Mouse (Mus musculus) effector memory CD4-positive, alpha-beta T cell, adult 5 months (primary cell): Measurements from ENCODE around the gene Lin37. TPM values are rescaled to one million over a fixed set of nuclear protein-coding genes. Genes with fewer than 3 reads are reported as not detected.

Experiments
- polyA plus RNA-seq: library from polyadenylated mRNA; unstranded; fragments of 100-300 nt; shearing (Covaris generic); gene quantifications from one replicate; pipeline ENCODE4 v1.2.1, GENCODE M21; 2017

Gene Lin37
- polyA plus RNA-seq, result 48.0 TPM

GRCm38 (mm10) chr7:30559443-30559954, at the start of gene Lin37:
TSS of gene Lin37 (minus strand) at chr7:30559838.

GRCm38 (mm10) chr7:30598786-30599185, 39.1 kb upstream of the Lin37 start, which contains the start of gene Zbtb32:
TSS of gene Zbtb32 (minus strand) at chr7:30598909.

GRCm38 (mm10) chr7:30588676-30589434, 29.2 kb upstream of the Lin37 start, which contains the start of gene Kmt2b:
TSS of gene Kmt2b (minus strand) at chr7:30588726.

GRCm38 (mm10) chr7:30564970-30565571, 5.4 kb upstream of the Lin37 start, which contains the start of gene Igflr1:
TSS of gene Igflr1 (plus strand) at chr7:30565427.

GRCm38 (mm10) chr7:30563117-30563905, 3.7 kb upstream of the Lin37 start, which contains the start of the genes U2af1l4, Gm49396 and Psenen:
TSS of gene U2af1l4 (plus strand) at chr7:30563301.
TSS of gene Gm49396 (plus strand) at chr7:30563344.
TSS of gene Psenen (minus strand) at chr7:30563627.

GRCm38 (mm10) chr7:30552102-30553020, 7.3 kb downstream of the Lin37 start, which contains the start of the genes Hspb6 and Proser3:
TSS of gene Hspb6 (plus strand) at chr7:30552178.
TSS of gene Proser3 (minus strand) at chr7:30552299.

GRCm38 (mm10) chr7:30534633-30535577, 24.7 kb downstream of the Lin37 start, which contains the start of gene Arhgap33:
TSS of gene Arhgap33 (minus strand) at chr7:30535060.

Other genes starting within 250 kb of the Lin37 start
- 5.9 TPM for gene Syne4, start 245.0 kb downstream of the Lin37 start, polyA plus RNA-seq
- gene E130208F15Rik, start 238.1 kb downstream of the Lin37 start, polyA plus RNA-seq, result not detected
- gene Sdhaf1, start 235.9 kb downstream of the Lin37 start, polyA plus RNA-seq, result 20.6 TPM
- gene Lrfn3, start 197.1 kb downstream of the Lin37 start, polyA plus RNA-seq, result not detected
- 2.8 TPM for gene Tyrobp, start 146.1 kb downstream of the Lin37 start, polyA plus RNA-seq
- gene Hcst, start 140.0 kb downstream of the Lin37 start, polyA plus RNA-seq, result 589 TPM
- 853 TPM for gene Nfkbid, start 138.1 kb downstream of the Lin37 start, polyA plus RNA-seq
- 34.3 TPM for gene Aplp1, start 114.3 kb downstream of the Lin37 start, polyA plus RNA-seq
- 0.25 TPM for gene Kirrel2, start 102.1 kb downstream of the Lin37 start, polyA plus RNA-seq
- gene Nphs1, start 101.5 kb downstream of the Lin37 start, polyA plus RNA-seq, result not detected
- not detected for gene Prodh2, start 66.2 kb downstream of the Lin37 start, polyA plus RNA-seq
- gene Arhgap33, start 24.8 kb downstream of the Lin37 start, polyA plus RNA-seq, result 1.0 TPM
- gene Hspb6, start 7.7 kb downstream of the Lin37 start, polyA plus RNA-seq, result 3.3 TPM
- 3.3 TPM for gene Proser3, start 7.5 kb downstream of the Lin37 start, polyA plus RNA-seq
- gene U2af1l4, start 3.5 kb upstream of the Lin37 start, polyA plus RNA-seq, result 84.8 TPM
- 57.8 TPM for gene Gm49396, start 3.5 kb upstream of the Lin37 start, polyA plus RNA-seq
- gene Psenen, start 3.8 kb upstream of the Lin37 start, polyA plus RNA-seq, result 137 TPM
- gene Igflr1, start 5.6 kb upstream of the Lin37 start, polyA plus RNA-seq, result 59.7 TPM
- 14.0 TPM for gene Kmt2b, start 28.9 kb upstream of the Lin37 start, polyA plus RNA-seq
- gene Zbtb32, start 39.1 kb upstream of the Lin37 start, polyA plus RNA-seq, result 12.8 TPM
- gene Upk1a, start 53.0 kb upstream of the Lin37 start, polyA plus RNA-seq, result 0.79 TPM
- 388 TPM for gene Cox6b1, start 66.3 kb upstream of the Lin37 start, polyA plus RNA-seq
- gene Etv2, start 76.0 kb upstream of the Lin37 start, polyA plus RNA-seq, result not detected
- gene Rbm42, start 90.5 kb upstream of the Lin37 start, polyA plus RNA-seq, result 194 TPM
- 36.3 TPM for gene Haus5, start 105.2 kb upstream of the Lin37 start, polyA plus RNA-seq
- 0.56 TPM for gene Pmis2, start 111.8 kb upstream of the Lin37 start, polyA plus RNA-seq
- not detected for gene 2200002J24Rik, start 139.1 kb upstream of the Lin37 start, polyA plus RNA-seq
- not detected for gene Atp4a, start 152.4 kb upstream of the Lin37 start, polyA plus RNA-seq
- gene Tmem147, start 169.7 kb upstream of the Lin37 start, polyA plus RNA-seq, result 51.5 TPM
- gene Gapdhs, start 183.8 kb upstream of the Lin37 start, polyA plus RNA-seq, result not detected
- gene Sbsn, start 191.6 kb upstream of the Lin37 start, polyA plus RNA-seq, result 0.17 TPM
- gene Dmkn, start 203.9 kb upstream of the Lin37 start, polyA plus RNA-seq, result not detected
- not detected for gene Krtdap, start 228.1 kb upstream of the Lin37 start, polyA plus RNA-seq